Mouse (Mus musculus) urinary bladder, postnatal 10 days (tissue): ENCODE results near the gene Gpr153.

Source experiments
- DNase-seq: peaks from one replicate; pipeline ENCODE4 v3.0.0; 2022; ENCODE audit warnings: low spot score

The Gpr153 gene

DNA sequence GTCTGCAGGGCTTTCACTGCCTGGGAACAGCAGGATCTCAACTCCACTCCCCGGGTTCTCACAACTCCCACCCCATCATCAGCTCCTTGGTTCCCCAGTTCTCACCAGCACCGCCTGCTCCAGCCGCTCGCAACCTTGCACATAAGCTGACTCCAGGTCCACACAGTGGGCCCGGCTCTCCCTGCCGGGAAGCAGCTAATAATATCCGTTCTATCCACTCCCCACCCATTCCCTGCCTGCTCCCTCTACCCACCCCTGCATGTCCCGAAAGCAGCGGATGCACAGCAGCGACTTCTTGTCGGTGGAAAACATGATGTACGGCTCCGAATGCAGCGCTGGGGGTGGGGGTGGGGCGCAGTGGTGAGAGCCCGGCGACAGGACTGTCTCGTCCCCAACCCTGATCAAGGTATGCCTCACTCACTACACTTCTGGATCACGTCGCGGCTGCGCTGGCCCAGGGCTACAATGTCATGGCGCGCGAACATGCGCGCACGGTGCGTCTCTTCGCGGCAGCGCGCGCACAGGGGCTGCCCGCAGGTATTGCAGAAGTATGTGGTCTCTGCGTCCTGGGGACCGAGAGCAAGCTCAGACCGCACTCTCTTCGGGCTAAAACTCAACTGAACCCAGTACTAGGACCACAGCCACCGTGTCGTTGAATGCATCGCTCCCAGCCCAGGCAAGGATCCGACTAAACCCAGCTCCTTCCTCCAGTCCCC lies 41.6 kb downstream of the Gpr153 start:
- DNase-seq: no peak

- no peak for DNase-seq
Observed at GRCm38 (mm10) chr4:152317631-152318033, 43.6 kb downstream of the Gpr153 start.

GRCm38 (mm10) chr4:152318517-152319234 lies 44.6 kb downstream of the Gpr153 start, which contains the start of gene Rnf207:
Gene Rnf207 (minus strand): TSS chr4:152318993.
- DNase-seq: no peak

- no peak for DNase-seq
Observed at GRCm38 (mm10) chr4:152321464-152321863, 47.4 kb downstream of the Gpr153 start.

- no peak for DNase-seq
Observed at GRCm38 (mm10) chr4:152324641-152325562, 50.9 kb downstream of the Gpr153 start.

GRCm38 (mm10) chr4:152325574-152326411 lies 51.8 kb downstream of the Gpr153 start, which contains the start of gene Rpl22:
Gene Rpl22 (plus strand): TSS chr4:152325742.
- peak; percentile 64 for DNase-seq

DNA sequence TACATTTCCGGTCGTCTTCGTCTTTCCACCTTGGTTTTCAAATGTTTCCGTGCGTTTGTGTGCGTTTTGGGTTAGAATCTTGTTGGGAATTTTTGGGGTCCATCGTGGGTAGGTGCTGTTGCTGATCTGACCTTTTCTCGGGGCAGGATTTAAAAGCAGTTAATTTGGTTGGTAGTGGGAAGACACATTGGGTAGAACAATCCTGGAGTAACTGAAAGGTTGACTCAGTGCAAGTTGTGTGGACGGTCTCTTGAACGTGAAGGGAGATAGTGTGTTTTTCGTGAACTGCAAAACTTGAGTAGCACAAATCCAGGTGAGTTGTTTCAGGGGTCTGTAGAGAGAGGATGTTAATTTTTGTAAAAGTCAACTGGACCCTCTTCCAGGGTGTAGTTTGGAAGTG lies 52.5 kb downstream of the Gpr153 start:
- DNase-seq: no peak

DNA sequence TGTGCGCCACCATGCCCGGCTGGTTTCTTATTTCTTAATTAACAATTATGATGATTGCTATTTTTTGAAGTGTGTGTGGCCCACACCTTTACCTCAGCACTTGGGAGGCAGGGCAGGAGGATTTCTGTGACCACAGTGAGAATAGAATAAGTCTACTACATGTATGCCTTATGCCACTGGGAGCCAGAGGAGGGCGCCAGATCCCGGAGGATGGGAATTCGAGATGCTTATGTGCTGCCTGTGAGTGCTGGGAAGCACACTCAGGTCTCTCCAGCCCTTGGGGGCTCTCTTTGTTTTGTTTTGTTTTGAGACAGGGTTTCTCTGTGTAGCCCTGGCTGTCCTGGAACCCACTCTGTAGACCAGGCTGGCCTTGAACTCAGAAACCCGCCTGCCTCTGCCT lies 54.7 kb downstream of the Gpr153 start:
- no peak for DNase-seq

DNA sequence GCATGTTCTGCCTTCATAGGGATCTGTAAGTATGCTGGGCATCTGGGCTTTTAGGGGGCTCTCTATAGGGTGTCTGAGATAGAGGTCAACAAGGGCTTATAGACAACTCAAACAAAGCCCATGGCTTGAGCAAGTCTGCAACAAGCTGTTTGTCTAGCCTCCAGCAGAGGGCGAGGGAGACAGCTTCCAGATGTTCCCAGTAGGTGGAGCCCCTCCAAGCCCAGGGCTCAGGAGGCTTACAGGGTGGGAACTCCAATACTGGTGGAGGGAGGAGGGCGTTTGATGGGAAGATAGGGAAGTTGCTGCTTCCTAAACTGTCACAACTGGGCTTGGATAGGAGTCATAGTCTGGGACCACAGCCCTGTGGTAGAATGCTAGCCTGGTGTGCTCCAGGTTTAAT lies 58.9 kb downstream of the Gpr153 start:
- DNase-seq: no peak

- DNase-seq: no peak
Observed at GRCm38 (mm10) chr4:152333587-152333986, 59.6 kb downstream of the Gpr153 start.
